Mouse (Mus musculus) heart, adult 2 months (tissue): ENCODE measurements at regions not wholly inside any gene's neighbourhood (a gene's known extent, or its start where the extent isn't known, plus 50 kb on each side); places are given as distances from the start of the nearest gene placed in this dataset.
A peak's percentile ranks its signal among the peaks of the same experiment; 100 is the strongest.

ENCODE experiments used
- DNase-seq, 2 experiments: peaks; one replicate each; pipeline ENCODE4 v3.0.0; 2021
- H3K27ac ChIP-seq: fragments of 200-600 bp; 2 replicates; pipeline ENCODE4 v1.8.1; 2022
- H3K27me3 ChIP-seq: fragments of 200-500 bp; 2 replicates; pipeline ENCODE4 v1.6.1; 2012; ENCODE audit warnings: mild to moderate bottlenecking, low read length, inconsistent platforms, mixed read lengths; ENCODE audit not compliant: control insufficient read depth, insufficient read depth
- H3K36me3 ChIP-seq: fragments of 200-500 bp; 2 replicates; pipeline ENCODE4 v1.6.1; 2012; ENCODE audit warnings: low read length, inconsistent platforms; ENCODE audit not compliant: control insufficient read depth, insufficient read depth
- H3K4me1 ChIP-seq: fragments of 200-500 bp; 2 replicates; pipeline ENCODE4 v1.6.1; 2011; ENCODE audit warnings: low read length; ENCODE audit not compliant: control insufficient read depth, insufficient read depth
- H3K4me3 ChIP-seq: fragments of 200-600 bp; 2 replicates; pipeline ENCODE4 v1.8.1; 2022
- H3K79me2 ChIP-seq: fragments of 200-500 bp; replicated peaks from 2 replicates; pipeline ENCODE4 v1.6.1; 2012; ENCODE audit warnings: mild to moderate bottlenecking, inconsistent platforms, low read length, moderate library complexity, mixed read lengths; ENCODE audit not compliant: control insufficient read depth, insufficient read depth
- H3K9ac ChIP-seq: fragments of 200-500 bp; 2 replicates; pipeline ENCODE4 v1.6.1; 2012; ENCODE audit warnings: low read depth, mild to moderate bottlenecking, control low read depth, inconsistent platforms, low read length, mixed read lengths
- CTCF ChIP-seq: fragments of 200-600 bp; IDR thresholded peaks from 2 replicates; pipeline ENCODE4 v1.8.1; 2022; ENCODE audit warnings: antibody characterized with exemption, mild to moderate bottlenecking, moderate library complexity
- EP300 ChIP-seq: fragments of 200-500 bp; IDR thresholded peaks from 2 replicates; pipeline ENCODE4 v1.6.1; 2011; ENCODE audit warnings: low read depth, low read length, control low read depth; ENCODE audit not compliant: insufficient read depth
- POLR2A ChIP-seq: fragments of 200-500 bp; IDR thresholded peaks from 2 replicates; pipeline ENCODE4 v1.6.1; 2011; ENCODE audit warnings: mild to moderate bottlenecking, low read depth, low read length, control low read depth; ENCODE audit not compliant: insufficient read depth
- WGBS: fragments of 180-500 bp; shearing (Covaris S2); methylation state at CpG from one replicate; pipeline ENCODE4 v1.1.7; 2018; 5-methylcytosine and 5-hydroxymethylcytosine counted together
- intact Hi-C: fragments of 180-260 bp; cut with DNase I; formaldehyde crosslinking; loops from one replicate; pipeline ENCODE4 v1.15.1; 2025

DNA sequence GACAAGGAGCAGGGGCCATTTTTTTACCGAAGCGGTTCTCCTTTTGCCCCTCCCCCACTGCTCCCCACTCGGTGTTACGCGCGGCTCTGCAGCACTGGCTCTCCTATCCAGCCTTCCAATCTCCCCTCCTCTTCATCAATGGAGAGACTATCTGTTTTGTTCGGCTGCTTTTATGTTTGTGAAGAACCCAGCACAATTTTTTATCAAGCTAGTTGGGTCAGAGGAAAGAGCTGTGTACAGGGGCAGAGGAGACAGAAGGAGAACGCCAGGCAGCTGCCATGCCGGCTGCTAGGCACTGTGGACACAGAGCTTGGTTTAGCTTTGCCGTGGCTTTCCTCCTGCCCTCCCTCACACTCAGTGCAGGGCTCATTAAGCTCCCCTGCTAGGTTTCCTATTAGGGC is 280.3 kb downstream of the Sox11 start:
- Histone ChIP-seq H3K4me1 (no peaks in the 10 kb centered on the region), H3K27me3 (no peaks in the 10 kb centered on the region), H3K79me2 (no peaks in the 10 kb centered on the region), H3K36me3 (no peaks in the 10 kb centered on the region), H3K27ac (no peak overlapping the region), H3K4me3 (no peak overlapping the region), H3K9ac (no peak overlapping the region)
- intact Hi-C loops: no loop called here
- WGBS: 8% methylated on average over 10 of the region's 10 CpGs
- DNase-seq: no peak
- no peak for TF ChIP-seq CTCF
- TF ChIP-seq EP300: no peak
- no peak for TF ChIP-seq POLR2A

DNA sequence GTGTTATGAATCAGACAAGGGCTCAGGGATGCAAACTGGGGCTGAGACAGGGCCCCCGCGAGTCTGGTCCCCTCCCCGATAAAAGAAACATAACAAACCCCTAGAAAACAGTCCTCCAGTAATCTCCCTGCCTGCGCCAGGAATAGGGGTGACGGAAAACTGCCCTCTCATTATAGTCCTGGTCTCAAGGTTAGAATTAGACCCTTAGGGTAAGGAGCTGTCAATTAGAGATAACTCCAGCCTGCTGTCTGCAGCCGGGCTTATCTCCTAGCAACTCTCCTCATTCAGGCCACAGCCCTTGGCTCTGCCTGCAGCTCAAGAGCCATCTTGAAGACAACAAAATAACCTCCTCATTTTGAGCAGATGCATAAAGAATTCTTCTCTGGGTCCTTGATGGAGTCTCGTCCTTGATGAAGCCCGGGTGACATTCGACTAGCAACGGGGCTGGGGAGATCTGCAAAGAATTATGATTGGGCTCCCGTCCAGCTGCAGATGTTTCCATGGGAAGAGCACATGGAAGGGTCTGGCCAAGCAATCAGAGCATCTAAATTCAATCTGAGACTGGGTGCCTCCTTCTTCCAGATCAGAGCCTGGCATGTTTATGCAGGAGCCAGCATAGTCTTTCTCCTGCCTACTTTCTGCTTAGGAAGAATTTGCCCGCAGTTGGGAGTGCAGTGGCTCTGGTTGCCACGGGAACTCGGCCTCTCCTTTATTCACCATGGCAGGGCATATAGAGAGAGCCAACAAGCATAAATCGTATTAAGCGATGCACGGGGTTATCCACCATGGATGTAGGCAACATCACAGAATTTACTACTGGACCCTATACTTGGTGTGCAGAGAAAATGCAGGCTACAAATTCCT is 281.2 kb downstream of the Sox11 start:
- Histone ChIP-seq H3K79me2 (no peaks in the 10 kb centered on the region), H3K4me3 (no peak overlapping the region), H3K36me3 (no peaks in the 10 kb centered on the region), H3K9ac (no peak overlapping the region), H3K27me3 (no peaks in the 10 kb centered on the region), H3K4me1 (no peaks in the 10 kb centered on the region), H3K27ac (no peak overlapping the region)
- intact Hi-C loops: no loop called here
- 29% methylated on average over 17 of the region's 17 CpGs for WGBS
- no peak for DNase-seq
- no peak for TF ChIP-seq POLR2A
- TF ChIP-seq EP300: no peak
- no peak for TF ChIP-seq CTCF

GRCm38 (mm10) chr12:27059885-27060284 is 282.5 kb downstream of the Sox11 start:
- H3K79me2 ChIP-seq: no peaks in the 10 kb centered on the region
- WGBS: 46% methylated on average over 4 of the region's 4 CpGs
- TF ChIP-seq POLR2A (no peak), CTCF (peak; percentile 76)
- H3K4me1 ChIP-seq: no peaks in the 10 kb centered on the region
- H3K36me3 ChIP-seq: no peaks in the 10 kb centered on the region
- no peak overlapping the region for H3K4me3 ChIP-seq
- H3K9ac ChIP-seq: no peak overlapping the region
- intact Hi-C loops: no loop called here
- no peak overlapping the region for H3K27ac ChIP-seq
- DNase-seq: no peak
- H3K27me3 ChIP-seq: no peaks in the 10 kb centered on the region

GRCm38 (mm10) chr12:27054411-27054810 is 288.0 kb downstream of the Sox11 start:
- no peaks in the 10 kb centered on the region for H3K27me3 ChIP-seq
- no peaks in the 10 kb centered on the region for H3K79me2 ChIP-seq
- no peaks in the 10 kb centered on the region for H3K4me1 ChIP-seq
- TF ChIP-seq POLR2A: no peak
- TF ChIP-seq CTCF: no peak
- TF ChIP-seq EP300: no peak
- H3K4me3 ChIP-seq: no peak overlapping the region
- intact Hi-C loops: no loop called here
- H3K36me3 ChIP-seq: no peaks in the 10 kb centered on the region
- H3K27ac ChIP-seq: no peak overlapping the region
- no peak for DNase-seq
- no peak overlapping the region for H3K9ac ChIP-seq
- WGBS: 90% methylated on average over 4 of the region's 4 CpGs

- H3K4me1 ChIP-seq: no peaks in the 10 kb centered on the region
- TF ChIP-seq CTCF: no peak
- TF ChIP-seq POLR2A: no peak
- TF ChIP-seq EP300: no peak
These were observed 304.5 kb downstream of the Sox11 start for GRCm38 (mm10) chr12:27037922-27038321.

GRCm38 (mm10) chr12:27019751-27020150 is 322.6 kb downstream of the Sox11 start:
- Histone ChIP-seq H3K4me3 (no peak overlapping the region), H3K9ac (no peak overlapping the region), H3K27me3 (no peaks in the 10 kb centered on the region), H3K36me3 (no peaks in the 10 kb centered on the region), H3K79me2 (no peaks in the 10 kb centered on the region), H3K27ac (no peak overlapping the region), H3K4me1 (no peaks in the 10 kb centered on the region)
- no peak for DNase-seq
- whole genome bisulfite sequencing: 16% methylated on average over 4 of the region's 4 CpGs
- TF ChIP-seq CTCF (no peak), EP300 (no peak), POLR2A (no peak)
- intact Hi-C loops: no loop called here

More at GRCm38 (mm10) chr12:27037922-27038321, 304.5 kb downstream of the Sox11 start:
- intact Hi-C loops: no loop called here
- H3K9ac ChIP-seq: no peak overlapping the region
- no peak overlapping the region for H3K4me3 ChIP-seq
- 67% methylated on average over 2 of the region's 2 CpGs for WGBS
- H3K36me3 ChIP-seq: no peaks in the 10 kb centered on the region
- no peaks in the 10 kb centered on the region for H3K79me2 ChIP-seq
- no peaks in the 10 kb centered on the region for H3K27me3 ChIP-seq
- no peak for DNase-seq
- H3K27ac ChIP-seq: no peak overlapping the region
